In genomic region chr12:104592791-104593525, GRCm38 (mm10) we compare ENCODE assay signal across 8 mouse cellular contexts.
DNase-seq lines count a peak whose midpoint lies in the region; ATAC-seq lines count a peak whose summit lies in the region.
"Had no signal": no experiment of that assay in that cellular context is flagged by ENCODE, and none has a peak within 500 bp of the region (broad histone marks: within the 10 kb centered on the region; RNA-seq: fewer than 3 reads in every experiment).

No protein-coding gene starts in this region.

- H3K27me3 ChIP-seq in kidney, embryonic 16.5 days (ENCODE audit: insufficient read depth, low read length), result no peaks in the 10 kb centered on the region
- 0 out of 2 replicates have a peak, but pooled peaks cover 6% of the 10 kb centered on the region for H3K27me3 ChIP-seq in forebrain, embryonic 14.5 days (replicated peaks; ENCODE audit: control insufficient read depth, insufficient read depth, low read length)
- peaks cover 24% of the 10 kb centered on the region for H3K27me3 ChIP-seq in limb, embryonic 12.5 days

- H3K9me3 ChIP-seq in kidney, embryonic 16.5 days (ENCODE audit: low read length), result no peaks in the 10 kb centered on the region
- H3K9me3 ChIP-seq in forebrain, embryonic 14.5 days (replicated peaks; ENCODE audit: control insufficient read depth, low read length), result no peaks in the 10 kb centered on the region
- no peaks in the 10 kb centered on the region for H3K9me3 ChIP-seq in limb, embryonic 12.5 days

- ATAC-seq in kidney, embryonic 16.5 days (ENCODE audit: low FRiP score, low TSS enrichment), result no peak
- ATAC-seq in forebrain, embryonic 14.5 days, result peak; percentile 40
- peak; percentile 43 for ATAC-seq in limb, embryonic 12.5 days (ENCODE audit: insufficient number of reproducible peaks, insufficient read depth, low FRiP score, low TSS enrichment, low read depth)

- H3K36me3 ChIP-seq in kidney, embryonic 16.5 days (ENCODE audit: insufficient read depth, low read length), result no peaks in the 10 kb centered on the region
- no peaks in the 10 kb centered on the region for H3K36me3 ChIP-seq in forebrain, embryonic 14.5 days (ENCODE audit: control insufficient read depth, insufficient read depth, low read length)
- H3K36me3 ChIP-seq in limb, embryonic 12.5 days, result no peaks in the 10 kb centered on the region
- H3K36me3 ChIP-seq: G1E had no signal

- no peak overlapping the region for H3K27ac ChIP-seq in kidney, embryonic 16.5 days (ENCODE audit: low read length)
- no peak overlapping the region for H3K27ac ChIP-seq in forebrain, embryonic 14.5 days (ENCODE audit: low read depth, low read length)
- peak overlapping the region; percentile 73 for H3K27ac ChIP-seq in limb, embryonic 12.5 days

- no peak overlapping the region for H3K4me3 ChIP-seq in kidney, embryonic 16.5 days (ENCODE audit: low read length)
- H3K4me3 ChIP-seq in forebrain, embryonic 14.5 days (ENCODE audit: low read depth, low read length), result no peak overlapping the region
- H3K4me3 ChIP-seq in limb, embryonic 12.5 days (replicated peaks), result no peak overlapping the region; the same call in 1 of the 2 replicates

- H3K4me1 ChIP-seq in kidney, embryonic 16.5 days (ENCODE audit: insufficient read depth, low read length), result peaks cover 8% of the 10 kb centered on the region
- H3K4me1 ChIP-seq in forebrain, embryonic 14.5 days (ENCODE audit: control insufficient read depth, insufficient read depth, low read length), result peaks cover 9% of the 10 kb centered on the region
- H3K4me1 ChIP-seq in limb, embryonic 12.5 days (replicated peaks), result peaks cover 45% of the 10 kb centered on the region

- 45% methylated on average over 21 of the region's 21 CpGs for WGBS in kidney, embryonic 16.5 days
- WGBS in forebrain, embryonic 14.5 days, result 30% methylated on average over 21 of the region's 21 CpGs
- whole genome bisulfite sequencing in limb, embryonic 12.5 days, result 18% methylated on average over 21 of the region's 21 CpGs

- no peak overlapping the region; the same call in 1 of the 2 replicates for H3K9ac ChIP-seq in kidney, embryonic 16.5 days (replicated peaks; ENCODE audit: low read length)
- no peak overlapping the region for H3K9ac ChIP-seq in forebrain, embryonic 14.5 days (ENCODE audit: low read length)
- H3K9ac ChIP-seq in limb, embryonic 12.5 days (replicated peaks), result no peak overlapping the region

- 0 out of 2 replicates have a peak overlapping the region, but pooled peaks have one; percentile 5 for H3K4me2 ChIP-seq in kidney, embryonic 16.5 days (replicated peaks; ENCODE audit: low read depth, low read length)
- H3K4me2 ChIP-seq in forebrain, embryonic 14.5 days (ENCODE audit: low read length), result peak overlapping the region; percentile 36
- peak overlapping the region; percentile 39 for H3K4me2 ChIP-seq in limb, embryonic 12.5 days

- DNase-seq in kidney, postnatal 25 days, result no peak
- DNase-seq in forebrain, embryonic 14.5 days (ENCODE audit: low spot score), result no peak
- peak; percentile 18 for DNase-seq in retina, embryonic 14.5 days (ENCODE audit: low spot score)
- DNase-seq in adipocyte (ENCODE audit: low spot score), result no peak
- no peak for DNase-seq in cerebellum, adult 11 months
